Mouse (Mus musculus) heart, adult 2 months (tissue): ENCODE measurements around the gene Dnah3. TPM values are rescaled to one million over a fixed set of nuclear protein-coding genes. Genes with fewer than 3 reads are reported as not detected.

ENCODE experiments used
- DNase-seq, 2 experiments: peaks; one replicate each; pipeline ENCODE4 v3.0.0; 2021
- H3K27ac ChIP-seq: fragments of 200-600 bp; 2 replicates; pipeline ENCODE4 v1.8.1; 2022
- H3K27me3 ChIP-seq: fragments of 200-500 bp; 2 replicates; pipeline ENCODE4 v1.6.1; 2012; ENCODE audit warnings: mild to moderate bottlenecking, low read length, inconsistent platforms, mixed read lengths; ENCODE audit not compliant: control insufficient read depth, insufficient read depth
- H3K36me3 ChIP-seq: fragments of 200-500 bp; 2 replicates; pipeline ENCODE4 v1.6.1; 2012; ENCODE audit warnings: low read length, inconsistent platforms; ENCODE audit not compliant: control insufficient read depth, insufficient read depth
- H3K4me1 ChIP-seq: fragments of 200-500 bp; 2 replicates; pipeline ENCODE4 v1.6.1; 2011; ENCODE audit warnings: low read length; ENCODE audit not compliant: control insufficient read depth, insufficient read depth
- H3K4me3 ChIP-seq: fragments of 200-600 bp; 2 replicates; pipeline ENCODE4 v1.8.1; 2022
- H3K79me2 ChIP-seq: fragments of 200-500 bp; replicated peaks from 2 replicates; pipeline ENCODE4 v1.6.1; 2012; ENCODE audit warnings: mild to moderate bottlenecking, inconsistent platforms, low read length, moderate library complexity, mixed read lengths; ENCODE audit not compliant: control insufficient read depth, insufficient read depth
- H3K9ac ChIP-seq: fragments of 200-500 bp; 2 replicates; pipeline ENCODE4 v1.6.1; 2012; ENCODE audit warnings: low read depth, mild to moderate bottlenecking, control low read depth, inconsistent platforms, low read length, mixed read lengths
- CTCF ChIP-seq: fragments of 200-600 bp; IDR thresholded peaks from 2 replicates; pipeline ENCODE4 v1.8.1; 2022; ENCODE audit warnings: antibody characterized with exemption, mild to moderate bottlenecking, moderate library complexity
- EP300 ChIP-seq: fragments of 200-500 bp; IDR thresholded peaks from 2 replicates; pipeline ENCODE4 v1.6.1; 2011; ENCODE audit warnings: low read depth, low read length, control low read depth; ENCODE audit not compliant: insufficient read depth
- POLR2A ChIP-seq: fragments of 200-500 bp; IDR thresholded peaks from 2 replicates; pipeline ENCODE4 v1.6.1; 2011; ENCODE audit warnings: mild to moderate bottlenecking, low read depth, low read length, control low read depth; ENCODE audit not compliant: insufficient read depth
- WGBS: fragments of 180-500 bp; shearing (Covaris S2); methylation state at CpG from one replicate; pipeline ENCODE4 v1.1.7; 2018; 5-methylcytosine and 5-hydroxymethylcytosine counted together
- intact Hi-C: fragments of 180-260 bp; cut with DNase I; formaldehyde crosslinking; loops from one replicate; pipeline ENCODE4 v1.15.1; 2025
- polyA plus RNA-seq: library from polyadenylated mRNA; depleted of rRNA; stranded (reverse); fragments of >200 nt; gene quantifications from 2 replicates; pipeline ENCODE4 v1.2.3, GENCODE M21; 2012
- total RNA-seq, 2 experiments: library from RNA; stranded (reverse); gene quantifications; 2 replicates each; pipeline ENCODE4 v1.2.3; 2021

Dnah3 gene
- total and polyA plus RNA-seq, 3 experiments: 0.59 TPM; not detected in 2

DNA sequence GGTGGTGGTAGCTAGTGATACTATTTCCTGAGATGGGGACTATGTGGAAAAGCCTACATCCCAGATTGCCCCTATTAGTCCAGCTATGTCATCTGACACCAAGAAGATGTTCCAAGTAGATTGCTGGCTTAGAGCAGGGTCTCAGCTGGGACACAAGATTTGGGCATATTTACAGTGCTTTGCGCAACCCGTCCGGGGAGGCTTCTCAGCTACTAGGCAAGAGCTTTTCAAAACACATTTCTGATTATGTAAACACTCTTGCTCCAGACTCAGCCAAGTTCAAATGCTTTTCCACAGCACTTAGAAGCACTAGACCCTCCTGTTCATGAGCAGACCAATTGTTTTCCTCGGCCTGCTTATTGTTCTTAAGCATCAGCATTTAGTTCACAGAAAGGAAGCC, 28.7 kb upstream of the Dnah3 start:
- Histone ChIP-seq H3K27me3 (no peaks in the 10 kb centered on the region), H3K4me1 (0 out of 2 replicates have a peak, but pooled peaks cover 1% of the 10 kb centered on the region), H3K79me2 (no peaks in the 10 kb centered on the region), H3K4me3 (no peak overlapping the region), H3K9ac (no peak overlapping the region), H3K27ac (no peak overlapping the region; the same call in 1 of the 2 replicates), H3K36me3 (no peaks in the 10 kb centered on the region)
- intact Hi-C loops: loop anchor here (1.0 to 10.0 kb wide), 3 partner anchors 80 to 511 kb away; partner anchors contain the start of genes Abca14 and Uqcrc2
- DNase-seq: peak; percentile 55 to 56
- WGBS: 55% methylated on average over 4 of the region's 4 CpGs
- TF ChIP-seq POLR2A (no peak), EP300 (no peak), CTCF (no peak)

DNA sequence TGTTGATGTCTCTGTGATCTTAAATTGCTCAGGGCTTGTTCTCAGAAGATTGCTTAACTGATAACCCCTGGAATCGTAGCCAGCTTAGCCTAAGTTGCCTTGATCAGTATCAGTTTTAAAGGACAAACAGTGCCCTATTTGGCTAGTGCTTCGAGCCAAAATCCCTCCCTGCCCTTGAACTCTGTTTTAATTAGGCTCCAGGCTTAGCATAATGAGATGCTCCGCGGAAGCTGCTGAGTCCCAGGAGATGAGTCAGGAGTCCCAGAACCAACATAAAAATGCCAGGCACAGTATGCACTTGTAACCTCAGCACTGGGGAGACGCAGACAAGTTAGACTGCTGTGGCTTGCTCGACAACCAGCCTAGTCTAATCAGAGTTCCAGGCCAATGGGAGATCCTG, 22.4 kb upstream of the Dnah3 start:
- no peak for TF ChIP-seq EP300
- Histone ChIP-seq H3K27ac (no peak overlapping the region), H3K27me3 (no peaks in the 10 kb centered on the region), H3K9ac (no peak overlapping the region), H3K36me3 (no peaks in the 10 kb centered on the region), H3K4me3 (no peak overlapping the region), H3K4me1 (no peaks in the 10 kb centered on the region), H3K79me2 (no peaks in the 10 kb centered on the region)
- 71% methylated on average over 6 of the region's 6 CpGs for WGBS
- DNase-seq: no peak
- intact Hi-C loops: no loop called here

DNA sequence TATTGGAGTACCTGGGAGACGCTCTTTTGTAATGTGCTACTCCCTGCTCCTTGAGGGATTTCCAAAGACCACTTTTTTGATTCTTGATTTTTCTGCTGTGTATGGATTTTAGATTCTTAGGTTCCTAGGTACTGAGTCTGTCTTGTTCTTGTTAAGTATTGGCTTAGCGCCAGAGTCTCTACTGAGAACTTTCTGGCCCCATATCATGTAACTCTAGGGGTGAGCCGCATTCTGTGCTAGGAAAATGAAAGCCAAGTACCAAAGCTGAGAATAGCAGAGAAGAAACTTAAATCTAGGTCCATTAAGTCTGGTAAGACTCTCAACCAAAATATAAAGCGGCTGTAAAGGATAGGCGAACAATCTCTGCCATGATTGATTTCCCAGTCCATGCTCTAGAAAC, 21.9 kb upstream of the Dnah3 start:
- no peak for TF ChIP-seq POLR2A
- TF ChIP-seq EP300: no peak
- TF ChIP-seq CTCF: no peak
- no peak overlapping the region for H3K4me3 ChIP-seq
- no peaks in the 10 kb centered on the region for H3K27me3 ChIP-seq
- H3K36me3 ChIP-seq: no peaks in the 10 kb centered on the region
- H3K4me1 ChIP-seq: no peaks in the 10 kb centered on the region
- H3K79me2 ChIP-seq: no peaks in the 10 kb centered on the region
- intact Hi-C loops: no loop called here
- WGBS: 93% methylated on average over 5 of the region's 5 CpGs
- DNase-seq: no peak
- no peak overlapping the region for H3K9ac ChIP-seq
- H3K27ac ChIP-seq: no peak overlapping the region

DNA sequence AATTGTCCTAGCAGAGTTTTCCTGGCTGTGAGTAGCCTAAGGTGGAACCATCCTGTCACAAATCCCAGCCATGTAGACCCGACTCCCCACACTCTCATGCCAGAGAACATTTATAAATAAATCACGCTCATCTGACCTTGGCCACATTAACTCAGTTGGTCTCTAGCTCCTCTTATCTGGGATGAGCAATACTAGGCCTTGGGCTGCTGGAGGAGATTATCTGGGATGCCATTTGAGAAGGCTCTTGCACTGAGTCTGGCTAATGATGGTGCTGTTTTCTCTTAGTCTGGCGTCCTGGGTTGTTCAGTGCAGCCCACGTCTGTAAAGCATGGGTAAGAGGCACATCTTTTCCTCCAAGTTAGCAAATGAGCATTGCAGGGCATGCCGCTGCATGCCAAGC, 14.6 kb upstream of the Dnah3 start:
- Histone ChIP-seq H3K36me3 (peaks cover 9% of the 10 kb centered on the region; the same call in 1 of the 2 replicates), H3K4me1 (peaks cover 1% of the 10 kb centered on the region; the same call in 1 of the 2 replicates), H3K9ac (no peak overlapping the region), H3K27me3 (no peaks in the 10 kb centered on the region), H3K4me3 (no peak overlapping the region), H3K27ac (no peak overlapping the region), H3K79me2 (no peaks in the 10 kb centered on the region)
- DNase-seq: no peak
- WGBS: 59% methylated on average over 5 of the region's 5 CpGs
- TF ChIP-seq EP300: no peak
- TF ChIP-seq POLR2A: no peak
- TF ChIP-seq CTCF: no peak
- intact Hi-C loops: no loop called here

DNA sequence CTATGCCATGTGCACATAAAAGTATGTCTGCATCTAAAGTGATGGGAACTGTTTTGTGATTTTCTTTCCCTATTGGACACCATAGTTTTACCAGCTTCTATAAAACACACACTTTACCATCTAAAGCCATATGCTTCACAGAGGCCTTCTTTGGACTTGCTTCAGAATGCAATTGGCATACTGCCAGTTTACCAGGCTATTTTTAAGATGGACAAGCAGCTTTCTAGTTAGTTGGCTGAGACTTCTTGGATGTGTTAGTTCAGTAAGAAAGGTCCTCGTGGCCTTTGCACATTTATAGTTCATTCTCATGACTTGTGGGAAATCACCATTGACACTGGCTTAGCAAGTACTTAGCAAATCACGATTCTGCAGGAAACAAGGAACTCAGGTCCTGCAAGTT, 11.3 kb upstream of the Dnah3 start:
- DNase-seq: no peak
- no peak overlapping the region for H3K27ac ChIP-seq

DNA sequence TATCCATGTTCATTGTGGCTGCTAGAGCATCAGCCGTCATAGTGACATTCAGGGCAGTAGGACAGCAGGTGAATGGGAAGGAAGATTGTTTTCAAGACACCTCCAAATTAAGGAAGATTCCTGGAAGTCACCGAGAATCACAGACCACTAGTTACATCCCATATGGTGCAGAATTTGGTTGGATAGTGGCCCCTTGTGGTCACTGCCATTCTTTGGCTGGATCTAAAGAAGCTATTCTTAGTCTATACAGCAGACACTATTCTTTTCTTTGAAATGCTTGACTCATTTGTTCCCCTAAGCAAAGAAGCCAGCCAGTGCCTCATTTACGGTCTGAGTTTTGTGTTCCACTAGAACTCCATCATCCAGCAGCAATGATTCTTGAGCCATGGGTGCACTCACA, 9.9 kb upstream of the Dnah3 start:
- no peak for DNase-seq
- H3K4me1 ChIP-seq: peaks cover 1% of the 10 kb centered on the region; the same call in 1 of the 2 replicates
- H3K27me3 ChIP-seq: no peaks in the 10 kb centered on the region
- TF ChIP-seq POLR2A (no peak), EP300 (no peak), CTCF (peak; percentile 58)
- no peak overlapping the region for H3K4me3 ChIP-seq
- no peak overlapping the region for H3K9ac ChIP-seq
- no peaks in the 10 kb centered on the region for H3K79me2 ChIP-seq
- 50% methylated on average over 3 of the region's 3 CpGs for WGBS
- H3K36me3 ChIP-seq: peaks cover 9% of the 10 kb centered on the region; the same call in 1 of the 2 replicates
- intact Hi-C loops: loop anchor here (5.0 kb wide), 1 partner anchor 383 kb away; the partner anchor contains the start of gene Thumpd1
- no peak overlapping the region for H3K27ac ChIP-seq

More for the DNA sequence above, 11.3 kb upstream of the Dnah3 start:
- H3K27me3 ChIP-seq: no peaks in the 10 kb centered on the region
- no peaks in the 10 kb centered on the region for H3K79me2 ChIP-seq
- TF ChIP-seq CTCF (no peak), EP300 (no peak), POLR2A (no peak)
- H3K9ac ChIP-seq: no peak overlapping the region
- H3K4me1 ChIP-seq: peaks cover 1% of the 10 kb centered on the region; the same call in 1 of the 2 replicates
- intact Hi-C loops: no loop called here
- H3K4me3 ChIP-seq: no peak overlapping the region
- H3K36me3 ChIP-seq: peaks cover 9% of the 10 kb centered on the region; the same call in 1 of the 2 replicates
- WGBS: 10% methylated on average over 2 of the region's 2 CpGs
